ENCODE assay signal across 8 mouse cellular contexts in genomic region chr2:80580311-80580961, GRCm38 (mm10). TPM values are rescaled to one million over a fixed set of nuclear protein-coding genes. Genes with fewer than 3 reads are reported as not detected.
DNase-seq lines count a peak whose midpoint lies in the region; ATAC-seq and TF ChIP-seq lines count a peak whose summit lies in the region.

No protein-coding gene starts in this region.

- under 1% methylated on average over 56 of the region's 65 CpGs for WGBS in heart, embryonic 12.5 days
- under 1% methylated on average over 64 of the region's 65 CpGs for WGBS in limb, embryonic 10.5 days
- under 1% methylated on average over 61 of the region's 65 CpGs for WGBS in midbrain, embryonic 13.5 days

- no peaks in the 10 kb centered on the region for H3K9me3 ChIP-seq in heart, embryonic 12.5 days (replicated peaks)
- H3K9me3 ChIP-seq in limb, embryonic 10.5 days (replicated peaks), result no peaks in the 10 kb centered on the region
- H3K9me3 ChIP-seq in midbrain, embryonic 13.5 days, result no peaks in the 10 kb centered on the region

- peak in 1 of 2 experiments; percentile 42 for DNase-seq in layer of hippocampus, adult 2 months (ENCODE audit: low spot score in 2 of 2)
- no peak for DNase-seq in layer of hippocampus, adult 18-20 months (ENCODE audit: low spot score in 2 of 2)
- DNase-seq in Muller cell, postnatal 12 days (ENCODE audit: inconsistent ontology term), result peak; percentile 48
- DNase-seq in cerebellum, postnatal 36 days, result peak; percentile 55 to 63
- DNase-seq in limb, embryonic 10.5 days (ENCODE audit: low spot score), result no peak
- peak; percentile 16 for DNase-seq in thymus, postnatal 25 days

- peak overlapping the region; percentile 82 for H3K4me3 ChIP-seq in layer of hippocampus, adult 2 months
- H3K4me3 ChIP-seq in heart, embryonic 12.5 days, result peak overlapping the region; percentile 98
- H3K4me3 ChIP-seq in limb, embryonic 10.5 days, result peak overlapping the region; percentile 95
- peak overlapping the region; percentile 89 for H3K4me3 ChIP-seq in midbrain, embryonic 13.5 days (replicated peaks)

- H3K4me1 ChIP-seq in heart, embryonic 12.5 days (replicated peaks), result peaks cover 20% of the 10 kb centered on the region
- peaks cover 22% of the 10 kb centered on the region for H3K4me1 ChIP-seq in limb, embryonic 10.5 days
- H3K4me1 ChIP-seq in midbrain, embryonic 13.5 days (replicated peaks), result peaks cover 24% of the 10 kb centered on the region

- H3K27me3 ChIP-seq in heart, embryonic 12.5 days (replicated peaks), result no peaks in the 10 kb centered on the region
- H3K27me3 ChIP-seq in limb, embryonic 10.5 days (ENCODE audit: low read depth, poor library complexity, severe bottlenecking), result no peaks in the 10 kb centered on the region
- H3K27me3 ChIP-seq in midbrain, embryonic 13.5 days, result no peaks in the 10 kb centered on the region

- ATAC-seq in heart, embryonic 12.5 days (ENCODE audit: insufficient number of reproducible peaks, low FRiP score), result peak; percentile 76
- ATAC-seq in midbrain, embryonic 13.5 days, result peak; percentile 77

- H3K27ac ChIP-seq in layer of hippocampus, adult 2 months, result peak overlapping the region; percentile 97
- peak overlapping the region; percentile 99 for H3K27ac ChIP-seq in heart, embryonic 12.5 days (ENCODE audit: poor library complexity, severe bottlenecking)
- peak overlapping the region; percentile 99 for H3K27ac ChIP-seq in limb, embryonic 10.5 days
- peak overlapping the region; percentile 98 for H3K27ac ChIP-seq in midbrain, embryonic 13.5 days

- peak overlapping the region; percentile 77 for H3K4me2 ChIP-seq in heart, embryonic 12.5 days
- peak overlapping the region; percentile 73 for H3K4me2 ChIP-seq in midbrain, embryonic 13.5 days (replicated peaks)

- no peaks in the 10 kb centered on the region for H3K36me3 ChIP-seq in heart, embryonic 12.5 days
- H3K36me3 ChIP-seq in limb, embryonic 10.5 days, result peaks cover 6% of the 10 kb centered on the region; the same call in 1 of the 2 replicates
- H3K36me3 ChIP-seq in midbrain, embryonic 13.5 days, result no peaks in the 10 kb centered on the region

- peak overlapping the region; percentile 99 for H3K9ac ChIP-seq in heart, embryonic 12.5 days
- H3K9ac ChIP-seq in midbrain, embryonic 13.5 days (replicated peaks), result peak overlapping the region; percentile 98

- no peak for TF ChIP-seq CTCF in layer of hippocampus, adult 2 months (conservative IDR thresholded peaks at IDR 0.05)

RNA-seq across cellular contexts. Expression of gene Nckap1, which starts 0.7 kb away (rescaled TPM):
- 100 to 1,000 TPM; 541 to 558 TPM for total RNA-seq in layer of hippocampus, adult 2 months (2021)
- 100 to 1,000 TPM; 508 to 535 TPM for total RNA-seq in layer of hippocampus, adult 18-20 months (2021)
- polyA plus RNA-seq in heart, embryonic 12.5 days (2016; fragmentation: Nextera tagmentation; extraction: Ambion mirVana), result 82.7 and 86.0 TPM in 2 replicates
- 66.5 and 73.3 TPM in 2 replicates for polyA plus RNA-seq in limb, embryonic 10.5 days (2016; fragmentation: Nextera tagmentation; extraction: Ambion mirVana)
- 68.0 and 78.9 TPM in 2 replicates for polyA plus RNA-seq in midbrain, embryonic 13.5 days (2015; fragmentation: Nextera tagmentation; extraction: Ambion mirVana)

RNA-seq across cellular contexts. Expression of gene Dusp19, which starts 36.4 kb away (rescaled TPM):
- total RNA-seq in layer of hippocampus, adult 2 months (2021), result 10 to 100 TPM; 27.9 to 28.4 TPM
- 10 to 100 TPM; 27.5 to 29.0 TPM for total RNA-seq in layer of hippocampus, adult 18-20 months (2021)
- polyA plus RNA-seq in heart, embryonic 12.5 days (2016; fragmentation: Nextera tagmentation; extraction: Ambion mirVana), result 11.4 and 11.9 TPM in 2 replicates
- 13.2 and 14.1 TPM in 2 replicates for polyA plus RNA-seq in limb, embryonic 10.5 days (2016; fragmentation: Nextera tagmentation; extraction: Ambion mirVana)
- 17.3 and 17.4 TPM in 2 replicates for polyA plus RNA-seq in midbrain, embryonic 13.5 days (2015; fragmentation: Nextera tagmentation; extraction: Ambion mirVana)

RNA-seq across cellular contexts. Expression of gene Nup35, which starts 36.6 kb away (rescaled TPM):
- 10 to 100 TPM; 16.5 to 18.8 TPM for total RNA-seq in layer of hippocampus, adult 2 months (2021)
- total RNA-seq in layer of hippocampus, adult 18-20 months (2021), result 10 to 100 TPM; 16.1 to 18.2 TPM
- polyA plus RNA-seq in heart, embryonic 12.5 days (2016; fragmentation: Nextera tagmentation; extraction: Ambion mirVana), result 24.6 and 27.0 TPM in 2 replicates
- polyA plus RNA-seq in limb, embryonic 10.5 days (2016; fragmentation: Nextera tagmentation; extraction: Ambion mirVana), result 67.2 and 71.2 TPM in 2 replicates
- 57.5 and 60.5 TPM in 2 replicates for polyA plus RNA-seq in midbrain, embryonic 13.5 days (2015; fragmentation: Nextera tagmentation; extraction: Ambion mirVana)

Comparison
In these comparisons a context has a peak if more than half of its experiments do, and no peak if none do; other contexts are left out.
1. DNase-seq: peak in Muller cell, postnatal 12 days (single experiment), cerebellum, postnatal 36 days (2 of 2) and thymus, postnatal 25 days (single experiment); none in layer of hippocampus, adult 18-20 months (0 of 2) and limb, embryonic 10.5 days (single experiment).
2. Peak in every context shown above with its lines, with median percentiles within 50 percentile points of each other: H3K27ac ChIP-seq and H3K4me3 ChIP-seq.